Mouse (Mus musculus) neural tube, embryonic 13.5 days (tissue): Measurements from ENCODE around the gene Lhfp. TPM values are rescaled to one million over a fixed set of nuclear protein-coding genes. Genes with fewer than 3 reads are reported as not detected.

Experiments
- ATAC-seq: fragments of 200-750 bp; cut with Nextera tagmentation; 2 replicates; pipeline ENCODE4 v1.8.0; 2017; ENCODE audit warnings: low read depth, mild to moderate bottlenecking, moderate TSS enrichment, moderate library complexity
- H3K27ac ChIP-seq: fragments of 300-500 bp; sonication (generic); replicated peaks from 2 replicates; pipeline ENCODE4 v1.5.1; 2015; ENCODE audit warnings: moderate library complexity, mild to moderate bottlenecking, inconsistent platforms
- H3K27me3 ChIP-seq: fragments of 300-500 bp; sonication (generic); 2 replicates; pipeline ENCODE4 v1.6.1; 2015; ENCODE audit warnings: mild to moderate bottlenecking, inconsistent platforms
- H3K36me3 ChIP-seq: fragments of 300-500 bp; sonication (generic); 2 replicates; pipeline ENCODE4 v1.6.1; 2015; ENCODE audit warnings: mild to moderate bottlenecking, inconsistent platforms
- H3K4me1 ChIP-seq: fragments of 300-500 bp; sonication (generic); replicated peaks from 2 replicates; pipeline ENCODE4 v1.6.1; 2015; ENCODE audit warnings: inconsistent platforms
- H3K4me2 ChIP-seq: fragments of 300-500 bp; sonication (generic); 2 replicates; pipeline ENCODE4 v1.6.1; 2015; ENCODE audit warnings: inconsistent platforms, mild to moderate bottlenecking, moderate library complexity
- H3K4me3 ChIP-seq: fragments of 300-500 bp; sonication (generic); 2 replicates; pipeline ENCODE4 v1.5.1; 2015; ENCODE audit warnings: mild to moderate bottlenecking, inconsistent platforms
- H3K9ac ChIP-seq: fragments of 300-500 bp; sonication (generic); 2 replicates; pipeline ENCODE4 v1.6.1; 2015; ENCODE audit warnings: moderate library complexity, mild to moderate bottlenecking, inconsistent platforms
- H3K9me3 ChIP-seq: fragments of 300-500 bp; sonication (generic); 2 replicates; pipeline ENCODE4 v1.6.1; 2016; ENCODE audit warnings: inconsistent platforms
- WGBS: fragments of 180-500 bp; shearing (Covaris S2); methylation state at CpG from one replicate; pipeline ENCODE4 v1.1.7; 2015; 5-methylcytosine and 5-hydroxymethylcytosine counted together
- polyA plus RNA-seq: library from polyadenylated mRNA; unstranded; fragments of >200 nt; fragmentation: Nextera tagmentation; extraction: Ambion mirVana; gene quantifications from 2 replicates; pipeline ENCODE4 v1.2.1, GENCODE M21; 2015

The Lhfp gene
- polyA plus RNA-seq, 1 experiment from 2014 or later: 62.5 TPM

- ATAC-seq: no peak
- Histone ChIP-seq H3K27ac (peak overlapping the region; percentile 39), H3K27me3 (no peaks in the 10 kb centered on the region), H3K4me1 (peaks cover 79% of the 10 kb centered on the region), H3K9me3 (no peaks in the 10 kb centered on the region), H3K4me3 (no peak overlapping the region), H3K36me3 (no peaks in the 10 kb centered on the region), H3K4me2 (0 out of 2 replicates have a peak overlapping the region, but pooled peaks have one; percentile 2), H3K9ac (no peak overlapping the region)
- 9% methylated on average over 4 of the region's 4 CpGs for WGBS
Observed at GRCm38 (mm10) chr3:53207225-53207528, 165.8 kb downstream of the Lhfp start.

- H3K4me2 ChIP-seq: no peak overlapping the region
- ATAC-seq: peak; percentile 65; the same call in 1 of the 2 replicates
- no peaks in the 10 kb centered on the region for H3K36me3 ChIP-seq
- no peak overlapping the region for H3K4me3 ChIP-seq
- no peak overlapping the region for H3K9ac ChIP-seq
- no peaks in the 10 kb centered on the region for H3K27me3 ChIP-seq
- H3K4me1 ChIP-seq: peaks cover 65% of the 10 kb centered on the region
- peak overlapping the region; percentile 64 for H3K27ac ChIP-seq
- WGBS: 21% methylated on average over 10 of the region's 10 CpGs
- no peaks in the 10 kb centered on the region for H3K9me3 ChIP-seq
Observed at GRCm38 (mm10) chr3:53210691-53211526, 169.6 kb downstream of the Lhfp start.

- no peak for ATAC-seq
- Histone ChIP-seq H3K27ac (no peak overlapping the region), H3K4me1 (peaks cover 56% of the 10 kb centered on the region), H3K9ac (no peak overlapping the region), H3K27me3 (no peaks in the 10 kb centered on the region), H3K4me3 (no peak overlapping the region), H3K4me2 (no peak overlapping the region), H3K36me3 (no peaks in the 10 kb centered on the region), H3K9me3 (no peaks in the 10 kb centered on the region)
- 91% methylated on average over 2 of the region's 2 CpGs for WGBS
Observed at GRCm38 (mm10) chr3:53212599-53212998, 171.3 kb downstream of the Lhfp start.

GRCm38 (mm10) chr3:53213346-53213745, 172.0 kb downstream of the Lhfp start:
- 72% methylated on average over 3 of the region's 3 CpGs for WGBS
- H3K4me2 ChIP-seq: no peak overlapping the region
- no peaks in the 10 kb centered on the region for H3K36me3 ChIP-seq
- H3K27ac ChIP-seq: no peak overlapping the region
- no peak overlapping the region for H3K9ac ChIP-seq
- no peak overlapping the region for H3K4me3 ChIP-seq
- ATAC-seq: no peak
- H3K9me3 ChIP-seq: no peaks in the 10 kb centered on the region
- no peaks in the 10 kb centered on the region for H3K27me3 ChIP-seq
- H3K4me1 ChIP-seq: peaks cover 58% of the 10 kb centered on the region

DNA sequence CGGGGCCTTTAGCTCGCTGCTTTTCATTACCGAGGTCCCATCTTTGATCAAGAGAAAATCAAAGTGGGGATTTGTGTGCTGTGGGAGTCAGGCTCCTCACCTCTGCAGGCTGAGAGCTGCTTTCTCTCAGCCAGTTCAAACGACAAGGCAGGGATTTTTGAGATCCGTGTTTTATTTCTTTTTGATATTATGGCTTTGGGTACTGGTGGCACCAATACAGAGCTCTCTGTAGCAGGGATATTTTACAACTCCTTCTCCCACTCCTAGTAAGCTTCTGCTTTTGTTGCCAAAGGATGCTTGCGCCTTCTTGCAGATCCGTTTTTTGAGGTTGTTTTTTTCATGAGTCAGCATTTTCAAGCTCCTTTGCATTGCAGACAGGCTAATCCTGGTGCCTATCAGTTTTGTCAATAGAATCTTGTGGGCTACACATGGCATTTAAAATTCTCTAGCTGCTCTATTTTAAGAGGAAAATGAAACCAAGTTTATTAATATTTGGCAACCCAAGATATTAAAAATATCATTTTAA, 172.5 kb downstream of the Lhfp start:
- H3K27ac ChIP-seq: no peak overlapping the region
- no peak overlapping the region for H3K4me3 ChIP-seq
- WGBS: 59% methylated on average over 7 of the region's 7 CpGs
- no peaks in the 10 kb centered on the region for H3K9me3 ChIP-seq
- H3K4me1 ChIP-seq: peaks cover 54% of the 10 kb centered on the region
- no peak overlapping the region for H3K9ac ChIP-seq
- no peak overlapping the region for H3K4me2 ChIP-seq
- H3K27me3 ChIP-seq: no peaks in the 10 kb centered on the region
- no peak for ATAC-seq
- H3K36me3 ChIP-seq: no peaks in the 10 kb centered on the region

DNA sequence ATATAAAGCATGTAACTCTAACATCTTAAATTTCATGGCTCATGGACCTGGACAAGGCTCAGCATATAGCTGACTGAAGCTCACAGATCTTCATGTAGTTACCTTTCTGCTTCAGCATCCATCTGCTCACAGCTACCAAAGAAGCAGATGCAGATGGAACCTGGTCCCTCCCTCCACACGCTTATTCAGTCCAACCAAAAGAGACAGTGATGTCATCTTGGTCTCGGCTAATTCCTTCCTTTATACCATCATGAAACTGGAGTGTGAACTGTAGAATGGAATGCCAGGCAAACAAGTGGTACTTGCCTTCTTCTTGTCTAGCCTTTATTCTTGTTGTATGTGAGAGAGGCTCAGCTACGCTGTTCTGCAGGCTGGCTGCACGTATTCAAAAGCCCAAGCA, 173.1 kb downstream of the Lhfp start:
- Histone ChIP-seq H3K9ac (no peak overlapping the region), H3K9me3 (no peaks in the 10 kb centered on the region), H3K4me1 (peaks cover 50% of the 10 kb centered on the region), H3K4me3 (no peak overlapping the region), H3K27ac (no peak overlapping the region), H3K36me3 (no peaks in the 10 kb centered on the region), H3K27me3 (no peaks in the 10 kb centered on the region), H3K4me2 (no peak overlapping the region)
- ATAC-seq: no peak
- WGBS: 56% methylated on average over 4 of the region's 4 CpGs

DNA sequence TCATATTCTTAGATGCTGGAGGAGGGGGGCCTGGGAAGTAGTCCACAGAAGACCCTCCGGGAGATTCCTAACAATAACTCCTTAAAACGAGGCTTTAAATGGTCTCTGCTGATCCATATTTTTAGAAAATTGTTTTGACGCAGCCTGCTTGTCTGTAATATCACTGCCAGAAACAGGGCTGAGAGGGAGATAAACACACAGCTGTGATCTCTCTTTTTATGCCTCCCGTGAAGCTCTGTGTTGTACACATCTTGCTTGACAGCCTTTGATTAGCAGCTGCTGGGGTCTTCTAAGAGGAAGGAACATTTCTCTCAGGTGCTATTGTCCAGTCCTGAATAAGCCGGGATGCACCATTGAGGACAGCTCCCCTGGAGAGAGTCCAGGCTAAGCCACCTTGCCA, 176.4 kb downstream of the Lhfp start:
- H3K9ac ChIP-seq: no peak overlapping the region
- H3K27ac ChIP-seq: peak overlapping the region; percentile 35; the same call in 1 of the 2 replicates
- H3K4me2 ChIP-seq: no peak overlapping the region
- no peaks in the 10 kb centered on the region for H3K36me3 ChIP-seq
- no peaks in the 10 kb centered on the region for H3K9me3 ChIP-seq
- H3K4me1 ChIP-seq: peaks cover 35% of the 10 kb centered on the region
- WGBS: 51% methylated on average over 5 of the region's 5 CpGs
- ATAC-seq: 0 out of 2 replicates have a peak, but pooled peaks have one; percentile 40
- H3K4me3 ChIP-seq: no peak overlapping the region
- no peaks in the 10 kb centered on the region for H3K27me3 ChIP-seq

DNA sequence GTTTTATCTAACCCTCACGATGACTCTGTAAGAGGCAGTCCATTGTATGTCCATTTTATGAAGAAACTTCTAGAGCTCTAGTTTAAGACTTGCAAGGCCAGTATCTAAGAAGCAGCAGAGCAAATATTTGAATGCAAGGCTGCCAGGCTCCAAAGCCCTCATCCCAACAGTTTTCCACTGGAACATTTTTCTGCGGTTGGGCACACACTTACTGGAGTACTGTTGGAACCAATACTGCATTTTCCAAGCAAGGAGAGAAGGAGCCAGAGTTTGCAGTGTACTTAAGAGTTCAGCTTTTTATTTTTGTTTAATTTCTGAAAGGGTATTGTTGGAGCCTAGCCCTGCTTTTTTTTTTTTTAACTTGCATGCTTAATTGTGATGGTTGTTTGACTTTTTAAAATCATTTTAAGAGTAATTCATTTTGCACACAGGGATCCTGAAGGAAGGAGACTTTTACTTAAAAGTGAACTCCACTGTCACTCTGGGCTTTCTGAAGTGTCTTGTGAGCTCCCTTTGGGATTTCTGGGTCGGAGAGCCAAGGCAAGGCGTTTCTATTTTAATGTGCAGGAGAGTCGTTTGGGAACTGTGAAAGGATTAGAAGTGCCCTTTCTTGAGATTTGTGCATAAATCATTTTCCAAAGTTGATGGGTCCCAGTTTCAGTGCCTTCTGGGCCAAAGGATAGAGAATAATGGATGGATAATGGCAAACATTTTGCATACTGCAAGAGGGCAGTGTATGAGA, 180.4 kb downstream of the Lhfp start:
- Histone ChIP-seq H3K27me3 (no peaks in the 10 kb centered on the region), H3K9ac (no peak overlapping the region), H3K27ac (0 out of 2 replicates have a peak overlapping the region, but pooled peaks have one; percentile 0), H3K36me3 (no peaks in the 10 kb centered on the region), H3K9me3 (no peaks in the 10 kb centered on the region), H3K4me3 (no peak overlapping the region), H3K4me2 (no peak overlapping the region), H3K4me1 (peaks cover 38% of the 10 kb centered on the region)
- no peak for ATAC-seq
- 72% methylated on average over 5 of the region's 5 CpGs for WGBS

DNA sequence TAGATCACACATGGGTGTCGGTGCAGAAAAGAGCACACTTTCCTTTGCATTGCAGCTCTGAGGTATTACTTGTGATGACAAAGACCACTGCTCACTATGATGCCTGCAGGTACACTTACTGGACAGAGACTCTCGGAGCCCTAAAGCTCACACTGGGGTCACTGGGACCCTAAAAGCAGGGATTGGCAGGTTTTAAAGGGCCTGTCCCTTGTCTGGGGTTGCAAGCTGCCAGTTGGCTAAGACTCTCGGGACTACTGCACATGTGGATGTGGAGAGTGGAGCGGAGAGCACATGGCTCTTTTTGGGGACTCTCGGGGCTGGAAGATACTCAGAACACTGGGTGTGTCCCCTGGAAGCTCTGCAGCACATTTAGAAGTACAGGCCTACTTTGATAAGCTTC, 182.8 kb downstream of the Lhfp start:
- ATAC-seq: no peak

GRCm38 (mm10) chr3:53225774-53226173, 184.4 kb downstream of the Lhfp start:
- H3K27me3 ChIP-seq: no peaks in the 10 kb centered on the region
- H3K4me1 ChIP-seq: peaks cover 32% of the 10 kb centered on the region
- H3K27ac ChIP-seq: peak overlapping the region; percentile 62
- no peaks in the 10 kb centered on the region for H3K36me3 ChIP-seq
- H3K9ac ChIP-seq: no peak overlapping the region
- no peak overlapping the region for H3K4me2 ChIP-seq
- ATAC-seq: peak; percentile 54
- no peak overlapping the region for H3K4me3 ChIP-seq
- no peaks in the 10 kb centered on the region for H3K9me3 ChIP-seq
- 22% methylated on average over 6 of the region's 6 CpGs for WGBS

More for the DNA sequence above, 182.8 kb downstream of the Lhfp start:
- peaks cover 26% of the 10 kb centered on the region for H3K4me1 ChIP-seq
- H3K9ac ChIP-seq: no peak overlapping the region
- no peak overlapping the region for H3K4me2 ChIP-seq
- no peaks in the 10 kb centered on the region for H3K9me3 ChIP-seq
- H3K36me3 ChIP-seq: no peaks in the 10 kb centered on the region
- no peak overlapping the region for H3K4me3 ChIP-seq
- 85% methylated on average over 5 of the region's 5 CpGs for WGBS
- no peak overlapping the region for H3K27ac ChIP-seq
- H3K27me3 ChIP-seq: no peaks in the 10 kb centered on the region

- peaks cover 29% of the 10 kb centered on the region for H3K4me1 ChIP-seq
- peak overlapping the region; percentile 62; the same call in 1 of the 2 replicates for H3K27ac ChIP-seq
- no peaks in the 10 kb centered on the region for H3K27me3 ChIP-seq
- H3K36me3 ChIP-seq: no peaks in the 10 kb centered on the region
- ATAC-seq: 0 out of 2 replicates have a peak, but pooled peaks have one; percentile 59
- no peak overlapping the region for H3K4me2 ChIP-seq
- H3K9ac ChIP-seq: no peak overlapping the region
- WGBS: 38% methylated on average over 6 of the region's 6 CpGs
- H3K9me3 ChIP-seq: no peaks in the 10 kb centered on the region
- no peak overlapping the region for H3K4me3 ChIP-seq
Observed at GRCm38 (mm10) chr3:53226223-53226622, 184.9 kb downstream of the Lhfp start.

DNA sequence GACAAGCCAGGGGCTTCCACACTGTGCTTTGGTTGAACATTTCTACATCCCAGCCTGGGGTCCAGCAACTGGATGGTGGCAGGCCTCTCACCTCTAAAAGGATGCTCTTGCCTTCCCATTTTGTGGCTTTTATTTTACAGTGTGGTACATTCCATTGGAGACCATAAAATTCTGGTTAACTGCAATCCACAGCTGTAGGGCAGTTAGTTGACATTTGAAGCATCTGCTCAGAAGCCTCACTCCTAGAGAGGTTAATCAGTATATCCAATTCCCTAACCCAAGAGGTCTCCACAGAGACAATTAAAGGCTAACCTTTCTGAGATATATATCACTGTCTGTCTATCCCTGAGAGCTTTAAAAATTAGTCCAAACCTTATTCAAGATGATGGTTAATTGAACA, 186.5 kb downstream of the Lhfp start:
- Histone ChIP-seq H3K4me2 (no peak overlapping the region), H3K27me3 (no peaks in the 10 kb centered on the region), H3K9ac (no peak overlapping the region), H3K9me3 (no peaks in the 10 kb centered on the region), H3K4me3 (no peak overlapping the region), H3K4me1 (peaks cover 22% of the 10 kb centered on the region), H3K36me3 (no peaks in the 10 kb centered on the region), H3K27ac (no peak overlapping the region)
- ATAC-seq: no peak
